Mouse (Mus musculus) stomach, postnatal 0 days (tissue): ENCODE data around the gene Slc24a4. TPM values are rescaled to one million over a fixed set of nuclear protein-coding genes. Genes with fewer than 3 reads are reported as not detected.

ENCODE experiments used
- ATAC-seq: fragments of 200-750 bp; cut with Nextera tagmentation; 2 replicates; pipeline ENCODE4 v1.8.0; 2017; ENCODE audit not compliant: low FRiP score, low TSS enrichment
- DNase-seq: peaks from one replicate; pipeline ENCODE4 v3.0.0-alpha.2; 2016; ENCODE audit warnings: low spot score
- H3K27ac ChIP-seq: fragments of 300-500 bp; sonication (generic); replicated peaks from 2 replicates; pipeline ENCODE4 v1.5.1; 2014; ENCODE audit warnings: mild to moderate bottlenecking, control low read depth
- H3K27me3 ChIP-seq: fragments of 300-500 bp; sonication (generic); 2 replicates; pipeline ENCODE4 v1.6.1; 2014; ENCODE audit warnings: low read length; ENCODE audit not compliant: control insufficient read depth, insufficient read depth
- H3K36me3 ChIP-seq: fragments of 300-500 bp; sonication (generic); 2 replicates; pipeline ENCODE4 v1.6.1; 2014; ENCODE audit warnings: low read length, mixed read lengths; ENCODE audit not compliant: control insufficient read depth, insufficient read depth
- H3K4me1 ChIP-seq: fragments of 300-500 bp; sonication (generic); replicated peaks from 2 replicates; pipeline ENCODE4 v1.6.1; 2014; ENCODE audit warnings: antibody characterized with exemption; ENCODE audit not compliant: control insufficient read depth, insufficient read depth
- H3K4me2 ChIP-seq: fragments of 300-500 bp; sonication (generic); replicated peaks from 2 replicates; pipeline ENCODE4 v1.6.1; 2014; ENCODE audit warnings: low read depth, mild to moderate bottlenecking, control low read depth, moderate library complexity
- H3K4me3 ChIP-seq: fragments of 300-500 bp; sonication (generic); 2 replicates; pipeline ENCODE4 v1.5.1; 2014; ENCODE audit warnings: low read depth, low read length, control low read depth
- H3K9ac ChIP-seq: fragments of 300-500 bp; sonication (generic); 2 replicates; pipeline ENCODE4 v1.6.1; 2014; ENCODE audit warnings: mild to moderate bottlenecking, low read length, control low read depth, mixed read lengths
- H3K9me3 ChIP-seq: fragments of 300-500 bp; sonication (generic); 2 replicates; pipeline ENCODE4 v1.6.1; 2016; ENCODE audit warnings: low read length; ENCODE audit not compliant: control insufficient read depth
- CTCF ChIP-seq: IDR thresholded peaks from 2 replicates; pipeline ENCODE4 v1.5.1; 2016; ENCODE audit warnings: antibody characterized with exemption, low read depth, mild to moderate bottlenecking, moderate library complexity
- EP300 ChIP-seq: optimal IDR thresholded peaks from 2 replicates; pipeline ENCODE3; 2016; ENCODE audit warnings: antibody characterized with exemption
- WGBS: fragments of 180-500 bp; shearing (Covaris S2); extraction: QIAGEN DNeasy Blood & Tissue Kit; methylation state at CpG from one replicate; pipeline ENCODE4 v1.1.7; 2014; 5-methylcytosine and 5-hydroxymethylcytosine counted together
- polyA plus RNA-seq: library from polyadenylated mRNA; unstranded; fragments of >200 nt; fragmentation: Nextera tagmentation; extraction: Ambion mirVana; gene quantifications from 2 replicates; pipeline ENCODE4 v1.2.1, GENCODE M21; 2015

Slc24a4 gene
- polyA plus RNA-seq, result 0.28 and 0.30 TPM in 2 replicates

DNA sequence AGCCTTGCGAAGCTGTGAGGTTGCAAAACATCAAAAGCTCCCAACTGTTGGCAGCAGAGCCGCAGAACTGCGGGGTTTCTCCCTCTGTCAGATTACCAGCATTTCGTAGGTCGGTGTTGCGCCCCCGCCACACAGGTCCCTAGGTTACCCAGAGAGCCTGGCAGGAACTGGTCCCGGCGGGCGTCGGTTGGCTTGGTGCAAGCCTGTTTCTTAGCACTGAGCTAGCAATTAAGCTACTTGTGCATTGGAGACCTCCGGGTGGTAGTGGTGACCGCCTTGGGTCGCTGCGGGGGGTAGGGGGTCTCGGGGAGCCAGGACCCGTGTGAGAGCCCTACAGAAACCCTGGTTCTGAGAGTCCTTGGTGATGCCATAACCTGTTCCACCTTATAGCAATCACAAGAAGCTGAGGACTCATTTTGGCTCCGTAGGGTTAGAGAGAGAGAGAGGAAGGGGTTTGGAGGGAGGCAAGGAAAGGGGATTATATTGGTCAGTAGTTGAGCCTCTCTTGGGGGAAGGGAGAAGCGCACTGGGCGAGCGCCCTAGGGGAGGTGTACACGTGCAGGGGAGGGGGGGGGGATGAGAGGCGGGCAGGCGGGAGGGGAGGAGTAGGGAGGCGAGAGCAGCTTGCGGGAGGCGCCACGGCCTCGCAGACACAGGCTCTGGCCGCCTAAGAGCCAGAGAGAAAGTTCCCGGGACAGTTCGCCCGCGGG is at the start of gene Slc24a4:
Gene Slc24a4, plus strand, starts transcription at position 653 of the 710 bp plus-strand sequence.
- Histone ChIP-seq H3K4me3 (peak within 1 kb of the TSS; percentile 47), H3K27ac (no peak within 1 kb of the TSS), H3K27me3 (peaks cover 13% of the 10 kb centered on the region; the same call in 1 of the 2 replicates), H3K9ac (peak within 1 kb of the TSS; percentile 35; the same call in 1 of the 2 replicates), H3K9me3 (no peaks in the 10 kb centered on the region), H3K4me1 (no peaks in the 10 kb centered on the region), H3K4me2 (peak within 1 kb of the TSS; percentile 87), H3K36me3 (no peaks in the 10 kb centered on the region)
- peak; percentile 40; the same call in 1 of the 2 replicates for ATAC-seq
- 1% methylated on average over 27 of the region's 34 CpGs for WGBS
- TF ChIP-seq CTCF (no peak), EP300 (no peak)
- DNase-seq, result no peak

DNA sequence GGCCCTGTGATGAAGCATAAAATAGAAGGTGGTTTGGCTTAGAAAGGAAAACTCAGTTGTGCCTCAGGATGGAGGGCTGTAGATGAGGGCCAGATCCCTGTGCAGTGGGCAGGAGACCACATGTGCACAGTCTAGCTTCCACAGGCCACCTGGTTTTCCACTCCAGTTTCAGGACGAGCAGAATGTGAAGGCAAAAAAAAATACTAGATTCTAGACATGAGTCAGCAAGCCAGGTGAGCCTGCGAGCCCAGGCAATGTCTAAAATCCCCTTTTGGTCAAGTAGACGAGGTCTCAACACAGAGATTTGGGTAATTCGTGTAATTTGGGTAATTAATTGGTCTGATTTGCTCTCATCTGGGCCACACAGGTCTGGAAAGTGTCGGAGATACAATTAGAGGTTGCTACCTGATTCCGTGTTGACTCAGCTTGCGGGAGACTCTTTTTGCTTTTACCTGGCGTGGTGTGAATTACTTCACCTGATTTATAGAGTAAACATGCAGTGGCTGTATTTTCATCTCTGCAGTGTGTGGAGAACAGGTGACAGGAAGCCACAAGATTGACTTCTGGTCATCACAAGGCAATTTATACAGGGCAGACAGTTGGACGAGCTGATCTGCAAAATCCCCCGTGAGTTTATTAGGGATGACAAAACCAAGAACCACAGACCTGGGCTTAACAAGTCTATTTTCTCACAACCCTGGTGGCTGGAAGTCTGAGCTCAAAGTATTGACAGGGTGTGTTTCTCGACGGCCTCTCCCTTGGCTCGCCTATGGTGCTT is 45.7 kb upstream of the Slc24a4 start:
- H3K4me1 ChIP-seq, result no peaks in the 10 kb centered on the region
- ATAC-seq (no peak), DNase-seq (no peak)
- H3K36me3 ChIP-seq, result no peaks in the 10 kb centered on the region
- no peak overlapping the region for H3K4me3 ChIP-seq
- no peaks in the 10 kb centered on the region for H3K9me3 ChIP-seq
- H3K4me2 ChIP-seq, result no peak overlapping the region
- no peak overlapping the region for H3K9ac ChIP-seq
- 58% methylated on average over 13 of the region's 13 CpGs for WGBS
- no peaks in the 10 kb centered on the region for H3K27me3 ChIP-seq
- no peak for TF ChIP-seq EP300
- no peak for TF ChIP-seq CTCF
- no peak overlapping the region for H3K27ac ChIP-seq

DNA sequence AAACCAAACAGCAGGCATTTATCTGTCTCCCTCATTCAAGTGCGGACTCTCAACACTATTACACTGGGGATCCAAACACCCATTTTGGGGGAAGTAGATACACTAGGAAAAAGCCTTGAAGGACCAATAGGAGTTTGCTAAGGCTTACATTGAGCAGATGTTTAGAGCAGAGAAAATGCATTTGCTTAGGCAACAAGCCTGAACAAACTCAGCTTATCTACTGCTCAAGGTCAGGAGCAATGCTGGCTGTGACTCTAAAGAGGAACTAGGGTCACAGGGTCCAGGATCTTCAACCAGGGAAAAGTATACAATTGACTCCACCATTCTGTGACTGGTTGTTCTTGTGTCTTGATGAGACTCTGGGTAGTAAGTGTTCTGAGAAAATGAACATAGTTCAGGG is 38.0 kb upstream of the Slc24a4 start:
- ATAC-seq (no peak), DNase-seq (no peak)
- Histone ChIP-seq H3K27ac (no peak overlapping the region), H3K4me3 (no peak overlapping the region), H3K9me3 (no peaks in the 10 kb centered on the region), H3K9ac (no peak overlapping the region), H3K27me3 (no peaks in the 10 kb centered on the region), H3K4me2 (no peak overlapping the region), H3K4me1 (no peaks in the 10 kb centered on the region), H3K36me3 (no peaks in the 10 kb centered on the region)
- 81% methylated on average over 1 of the region's 1 CpGs for WGBS
- TF ChIP-seq CTCF (no peak), EP300 (no peak)

DNA sequence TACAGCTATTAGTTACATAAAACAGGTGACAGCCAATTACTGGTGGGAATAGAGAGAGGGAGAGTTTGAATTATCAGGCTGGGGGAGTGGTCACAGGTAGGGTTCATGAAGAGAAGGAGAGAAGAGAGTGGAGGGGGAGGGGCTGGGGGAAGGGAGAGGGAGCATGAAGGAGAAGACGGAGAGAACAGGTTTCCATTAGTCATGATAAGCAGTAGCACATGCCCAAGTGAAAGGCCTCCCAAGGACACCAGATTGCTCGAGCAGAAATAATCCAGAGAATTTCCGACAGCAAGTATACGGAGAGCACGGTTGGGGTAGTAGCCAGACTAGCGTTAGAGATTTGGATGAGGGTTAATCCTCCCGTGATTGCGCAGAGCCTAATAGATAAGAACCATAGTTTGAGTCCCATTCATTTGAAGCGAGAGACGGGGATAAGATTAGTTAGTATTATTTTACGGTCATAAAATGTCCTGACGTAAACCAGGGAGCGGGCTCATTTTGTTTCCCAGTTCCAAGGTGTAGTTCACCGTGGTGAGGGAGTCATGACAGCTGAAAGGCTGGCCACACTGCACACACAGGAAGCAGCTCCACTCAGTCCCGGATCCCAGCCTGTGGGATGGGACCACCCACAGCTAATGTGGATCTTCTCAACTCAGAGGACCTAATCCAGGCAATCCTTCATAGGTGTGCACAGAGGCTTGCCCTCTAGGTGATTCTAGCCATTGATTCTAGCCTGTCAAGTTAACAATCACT is 36.0 kb upstream of the Slc24a4 start:
- no peaks in the 10 kb centered on the region for H3K27me3 ChIP-seq
- no peaks in the 10 kb centered on the region for H3K9me3 ChIP-seq
- DNase-seq (no peak), ATAC-seq (no peak)
- H3K4me1 ChIP-seq, result no peaks in the 10 kb centered on the region
- no peak for TF ChIP-seq CTCF
- no peak for TF ChIP-seq EP300
- WGBS, result 56% methylated on average over 15 of the region's 15 CpGs
- no peak overlapping the region for H3K27ac ChIP-seq
- H3K4me3 ChIP-seq, result no peak overlapping the region
- no peak overlapping the region for H3K9ac ChIP-seq
- H3K4me2 ChIP-seq, result no peak overlapping the region
- no peaks in the 10 kb centered on the region for H3K36me3 ChIP-seq

DNA sequence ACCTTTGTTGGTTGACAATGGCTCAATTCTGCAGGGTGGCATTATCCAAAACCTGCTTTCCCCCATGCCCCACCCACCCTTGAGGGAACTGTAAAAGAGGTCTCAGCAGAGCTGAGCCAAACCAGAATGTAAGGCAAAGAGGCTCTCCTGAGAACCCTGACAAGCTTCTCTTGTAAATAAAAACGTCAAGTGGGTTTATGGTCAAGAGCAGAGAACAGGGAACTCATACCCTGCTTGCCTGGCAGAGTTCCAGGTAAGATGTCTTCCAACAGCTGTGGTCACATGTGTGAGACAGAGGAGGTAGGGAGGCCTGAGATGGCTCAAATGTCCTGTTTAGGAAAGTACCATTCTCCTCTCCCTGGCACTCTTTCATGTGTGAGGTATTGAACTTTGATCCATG is 22.5 kb upstream of the Slc24a4 start:
- WGBS, result 21% methylated on average over 1 of the region's 1 CpGs
- no peak for DNase-seq
- no peak for ATAC-seq

More for the DNA sequence above, 22.5 kb upstream of the Slc24a4 start:
- Histone ChIP-seq H3K36me3 (no peaks in the 10 kb centered on the region), H3K27ac (no peak overlapping the region), H3K9me3 (no peaks in the 10 kb centered on the region), H3K4me3 (no peak overlapping the region), H3K4me1 (no peaks in the 10 kb centered on the region), H3K9ac (no peak overlapping the region), H3K27me3 (no peaks in the 10 kb centered on the region), H3K4me2 (no peak overlapping the region)
- TF ChIP-seq CTCF (no peak), EP300 (no peak)
